Mouse (Mus musculus): ENCODE measurements around the gene Ggcx. TPM values are rescaled to one million over a fixed set of nuclear protein-coding genes. Genes with fewer than 3 reads are reported as not detected.
"Not testable (repeated sequence)": the region's sequence is repeated elsewhere in the genome, so short reads cannot be mapped to it uniquely, and the experiment has no call there.

Ggcx gene
- polyA plus RNA-seq, 1 experiment: 20.8 TPM

- TF ChIP-seq POLR2A (IDR thresholded peaks at IDR 0.05; ENCODE audit: borderline replicate concordance, extremely low read depth, insufficient read depth, insufficient read length, poor library complexity, severe bottlenecking): no peak
- no peak for TF ChIP-seq CTCF (IDR thresholded peaks at IDR 0.05; ENCODE audit: borderline replicate concordance, extremely low read depth, insufficient read depth, insufficient read length)
- DNase-seq (ENCODE audit: low read depth): peak; percentile 40
These were observed 17.1 kb downstream of the Ggcx start for GRCm38 (mm10) chr6:72430989-72431921.

- no peak for TF ChIP-seq CTCF (IDR thresholded peaks at IDR 0.05; ENCODE audit: borderline replicate concordance, extremely low read depth, insufficient read depth, insufficient read length)
- no peak for TF ChIP-seq POLR2A (IDR thresholded peaks at IDR 0.05; ENCODE audit: borderline replicate concordance, extremely low read depth, insufficient read depth, insufficient read length, poor library complexity, severe bottlenecking)
- DNase-seq (ENCODE audit: low read depth): no peak
These were observed 18.0 kb downstream of the Ggcx start for GRCm38 (mm10) chr6:72432153-72432552.

- TF ChIP-seq POLR2A (IDR thresholded peaks at IDR 0.05; ENCODE audit: borderline replicate concordance, extremely low read depth, insufficient read depth, insufficient read length, poor library complexity, severe bottlenecking) (no peak), CTCF (IDR thresholded peaks at IDR 0.05; ENCODE audit: borderline replicate concordance, extremely low read depth, insufficient read depth, insufficient read length) (no peak)
- peak; percentile 35 for DNase-seq (ENCODE audit: low read depth)
These were observed 24.1 kb downstream of the Ggcx start for GRCm38 (mm10) chr6:72438226-72438625.

- TF ChIP-seq CTCF (IDR thresholded peaks at IDR 0.05; ENCODE audit: borderline replicate concordance, extremely low read depth, insufficient read depth, insufficient read length) (no peak), POLR2A (IDR thresholded peaks at IDR 0.05; ENCODE audit: borderline replicate concordance, extremely low read depth, insufficient read depth, insufficient read length, poor library complexity, severe bottlenecking) (peak; percentile 39; the same call in 1 of the 2 replicates)
- DNase-seq (ENCODE audit: low read depth): peak; percentile 93
These were observed 24.8 kb downstream of the Ggcx start for GRCm38 (mm10) chr6:72438862-72439354.

- DNase-seq (ENCODE audit: low read depth): peak; percentile 99
- peak; percentile 95 for TF ChIP-seq POLR2A (IDR thresholded peaks at IDR 0.05; ENCODE audit: borderline replicate concordance, extremely low read depth, insufficient read depth, insufficient read length, poor library complexity, severe bottlenecking)
- TF ChIP-seq CTCF (IDR thresholded peaks at IDR 0.05; ENCODE audit: borderline replicate concordance, extremely low read depth, insufficient read depth, insufficient read length): peak; percentile 66
These were observed 25.5 kb downstream of the Ggcx start, which contains the start of gene Mat2a for GRCm38 (mm10) chr6:72439355-72440185. Mat2a (minus strand) TSS chr6:72439558.

- peak; percentile 72 for DNase-seq (ENCODE audit: low read depth)
- TF ChIP-seq CTCF (IDR thresholded peaks at IDR 0.05; ENCODE audit: borderline replicate concordance, extremely low read depth, insufficient read depth, insufficient read length) (no peak), POLR2A (IDR thresholded peaks at IDR 0.05; ENCODE audit: borderline replicate concordance, extremely low read depth, insufficient read depth, insufficient read length, poor library complexity, severe bottlenecking) (no peak)
These were observed 26.3 kb downstream of the Ggcx start for GRCm38 (mm10) chr6:72440186-72440990.

- TF ChIP-seq CTCF (IDR thresholded peaks at IDR 0.05; ENCODE audit: borderline replicate concordance, extremely low read depth, insufficient read depth, insufficient read length) (no peak), POLR2A (IDR thresholded peaks at IDR 0.05; ENCODE audit: borderline replicate concordance, extremely low read depth, insufficient read depth, insufficient read length, poor library complexity, severe bottlenecking) (no peak)
- no peak for DNase-seq (ENCODE audit: low read depth)
These were observed 29.0 kb downstream of the Ggcx start for GRCm38 (mm10) chr6:72442921-72443604.

- DNase-seq (ENCODE audit: low read depth): no peak
- TF ChIP-seq CTCF (IDR thresholded peaks at IDR 0.05; ENCODE audit: borderline replicate concordance, extremely low read depth, insufficient read depth, insufficient read length) (no peak), POLR2A (IDR thresholded peaks at IDR 0.05; ENCODE audit: borderline replicate concordance, extremely low read depth, insufficient read depth, insufficient read length, poor library complexity, severe bottlenecking) (no peak)
These were observed 30.9 kb downstream of the Ggcx start for GRCm38 (mm10) chr6:72445011-72445410.

GRCm38 (mm10) chr6:72447487-72447886 lies 33.4 kb downstream of the Ggcx start:
- no peak for TF ChIP-seq POLR2A (IDR thresholded peaks at IDR 0.05; ENCODE audit: borderline replicate concordance, extremely low read depth, insufficient read depth, insufficient read length, poor library complexity, severe bottlenecking)
- TF ChIP-seq CTCF (IDR thresholded peaks at IDR 0.05; ENCODE audit: borderline replicate concordance, extremely low read depth, insufficient read depth, insufficient read length): no peak
- no peak for DNase-seq (ENCODE audit: low read depth)

- DNase-seq (ENCODE audit: low read depth): not testable (repeated sequence)
These were observed 37.7 kb downstream of the Ggcx start for GRCm38 (mm10) chr6:72451778-72452177.
